Mouse (Mus musculus): ENCODE results near the gene Psapl1. TPM values are rescaled to one million over a fixed set of nuclear protein-coding genes. Genes with fewer than 3 reads are reported as not detected.

The Psapl1 gene
- polyA plus RNA-seq, 1 experiment: not detected

DNA sequence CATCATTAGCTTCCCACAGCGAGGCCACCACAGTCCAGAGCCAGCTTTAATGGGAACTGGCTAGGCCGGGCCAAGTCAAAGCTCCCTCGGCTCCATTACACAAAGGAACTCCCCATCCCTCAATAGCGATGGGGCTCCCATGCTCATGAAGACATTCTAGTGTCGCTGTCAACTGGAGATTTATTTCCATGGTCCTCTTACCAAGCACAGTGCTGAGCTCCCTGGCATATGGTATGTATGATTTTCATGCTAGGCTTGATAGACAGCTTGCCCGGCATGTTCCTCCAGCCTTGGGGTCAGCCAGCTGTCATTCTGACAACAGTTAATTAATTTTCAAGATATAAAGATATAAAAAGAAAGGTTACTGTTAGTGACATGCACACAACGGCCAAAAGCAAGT, 21.5 kb upstream of the Psapl1 start:
- Histone ChIP-seq H3K4me1 (ENCODE audit: control insufficient read depth, insufficient read depth, low read length) (no peaks in the 10 kb centered on the region), H3K36me3 (ENCODE audit: control insufficient read depth, insufficient read depth, low read length, poor library complexity, severe bottlenecking) (no peaks in the 10 kb centered on the region), H3K9ac (ENCODE audit: low read depth, poor library complexity, severe bottlenecking) (no peak overlapping the region), H3K27me3 (ENCODE audit: control insufficient read depth, insufficient read depth, low read length, poor library complexity, severe bottlenecking) (no peaks in the 10 kb centered on the region), H3K4me3 (ENCODE audit: low read depth, low read length) (no peak overlapping the region), H3K9me3 (replicated peaks; ENCODE audit: control insufficient read depth, insufficient read depth, low read length, poor library complexity, severe bottlenecking) (no peaks in the 10 kb centered on the region), H3K27ac (ENCODE audit: insufficient read depth, low read length) (no peak overlapping the region)
- no peak for TF ChIP-seq POLR2A (IDR thresholded peaks at IDR 0.05; ENCODE audit: insufficient read depth, low read length)
- TF ChIP-seq CTCF (IDR thresholded peaks at IDR 0.05; ENCODE audit: low read depth, low read length): no peak
- TF ChIP-seq EP300 (IDR thresholded peaks at IDR 0.05; ENCODE audit: insufficient read depth, low read depth, low read length): no peak

DNA sequence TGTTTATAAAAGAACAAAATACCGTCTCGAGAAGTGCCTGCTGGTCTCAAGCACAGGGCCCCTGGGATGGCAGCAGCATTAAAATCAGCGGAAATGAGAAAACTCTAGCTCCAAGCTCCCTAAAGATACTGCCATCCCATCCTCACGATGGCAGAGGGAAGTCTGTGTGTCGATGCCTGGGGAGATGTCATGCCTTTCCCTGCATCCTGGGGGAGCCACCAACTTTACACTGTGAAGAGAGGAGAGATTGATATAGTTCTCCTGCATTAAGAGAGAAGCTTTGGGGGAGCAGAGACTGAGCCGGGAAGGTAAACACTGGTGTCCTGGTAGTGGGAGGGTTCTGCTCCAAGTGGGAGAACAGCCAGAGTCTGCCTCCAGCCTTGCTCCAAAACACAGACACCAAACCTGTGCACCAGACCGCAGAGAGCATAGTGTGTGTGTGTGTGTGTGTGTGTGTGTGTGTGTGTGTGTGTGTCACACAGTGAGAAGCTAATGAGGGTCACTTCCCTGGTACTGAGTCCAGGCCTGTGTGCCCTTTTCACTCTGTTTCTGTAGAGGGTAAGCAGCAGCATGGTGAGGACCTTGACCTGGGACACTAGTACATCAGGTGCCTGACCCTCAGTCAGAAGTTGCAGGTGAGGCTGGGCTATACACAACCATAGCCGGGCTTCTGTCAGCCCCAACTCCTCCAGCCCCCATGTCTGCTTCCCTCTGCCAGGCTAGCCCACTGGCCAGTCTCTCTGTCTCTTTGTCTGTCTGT, 17.3 kb upstream of the Psapl1 start:
- no peak overlapping the region for H3K4me3 ChIP-seq (ENCODE audit: low read depth, low read length)
- no peak for TF ChIP-seq POLR2A (IDR thresholded peaks at IDR 0.05; ENCODE audit: insufficient read depth, low read length)
- TF ChIP-seq EP300 (IDR thresholded peaks at IDR 0.05; ENCODE audit: insufficient read depth, low read depth, low read length): no peak
- TF ChIP-seq CTCF (IDR thresholded peaks at IDR 0.05; ENCODE audit: low read depth, low read length): no peak
- no peaks in the 10 kb centered on the region for H3K4me1 ChIP-seq (ENCODE audit: control insufficient read depth, insufficient read depth, low read length)
- no peaks in the 10 kb centered on the region for H3K27me3 ChIP-seq (ENCODE audit: control insufficient read depth, insufficient read depth, low read length, poor library complexity, severe bottlenecking)
- H3K27ac ChIP-seq (ENCODE audit: insufficient read depth, low read length): no peak overlapping the region
- H3K9ac ChIP-seq (ENCODE audit: low read depth, poor library complexity, severe bottlenecking): no peak overlapping the region
- H3K9me3 ChIP-seq (replicated peaks; ENCODE audit: control insufficient read depth, insufficient read depth, low read length, poor library complexity, severe bottlenecking): no peaks in the 10 kb centered on the region
- H3K36me3 ChIP-seq (ENCODE audit: control insufficient read depth, insufficient read depth, low read length, poor library complexity, severe bottlenecking): no peaks in the 10 kb centered on the region

DNA sequence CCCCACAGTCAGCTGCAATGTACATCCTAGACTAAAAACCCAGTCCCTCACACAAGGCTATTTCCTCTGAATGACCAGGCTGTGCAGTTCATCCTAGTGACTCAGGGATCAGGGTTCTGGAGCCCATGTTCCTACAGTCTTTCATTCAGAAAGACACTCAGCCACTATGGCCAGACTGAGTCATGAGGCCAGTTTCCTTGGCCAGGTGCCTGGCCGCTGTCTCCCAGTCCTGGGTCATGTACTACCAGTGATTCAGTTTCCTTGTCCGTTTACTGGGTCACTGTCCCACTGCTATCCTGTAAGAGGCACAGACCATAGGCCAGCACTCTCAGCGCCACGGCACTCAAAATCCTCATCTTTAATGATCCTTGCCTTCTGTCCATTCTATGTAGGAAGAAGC, 15.5 kb upstream of the Psapl1 start:
- H3K36me3 ChIP-seq (ENCODE audit: control insufficient read depth, insufficient read depth, low read length, poor library complexity, severe bottlenecking): no peaks in the 10 kb centered on the region
- TF ChIP-seq POLR2A (IDR thresholded peaks at IDR 0.05; ENCODE audit: insufficient read depth, low read length) (no peak), CTCF (IDR thresholded peaks at IDR 0.05; ENCODE audit: low read depth, low read length) (no peak), EP300 (IDR thresholded peaks at IDR 0.05; ENCODE audit: insufficient read depth, low read depth, low read length) (no peak)
- no peaks in the 10 kb centered on the region for H3K9me3 ChIP-seq (replicated peaks; ENCODE audit: control insufficient read depth, insufficient read depth, low read length, poor library complexity, severe bottlenecking)
- no peaks in the 10 kb centered on the region for H3K27me3 ChIP-seq (ENCODE audit: control insufficient read depth, insufficient read depth, low read length, poor library complexity, severe bottlenecking)
- H3K4me1 ChIP-seq (ENCODE audit: control insufficient read depth, insufficient read depth, low read length): no peaks in the 10 kb centered on the region
- H3K27ac ChIP-seq (ENCODE audit: insufficient read depth, low read length): no peak overlapping the region
- no peak overlapping the region for H3K4me3 ChIP-seq (ENCODE audit: low read depth, low read length)
- no peak overlapping the region for H3K9ac ChIP-seq (ENCODE audit: low read depth, poor library complexity, severe bottlenecking)

DNA sequence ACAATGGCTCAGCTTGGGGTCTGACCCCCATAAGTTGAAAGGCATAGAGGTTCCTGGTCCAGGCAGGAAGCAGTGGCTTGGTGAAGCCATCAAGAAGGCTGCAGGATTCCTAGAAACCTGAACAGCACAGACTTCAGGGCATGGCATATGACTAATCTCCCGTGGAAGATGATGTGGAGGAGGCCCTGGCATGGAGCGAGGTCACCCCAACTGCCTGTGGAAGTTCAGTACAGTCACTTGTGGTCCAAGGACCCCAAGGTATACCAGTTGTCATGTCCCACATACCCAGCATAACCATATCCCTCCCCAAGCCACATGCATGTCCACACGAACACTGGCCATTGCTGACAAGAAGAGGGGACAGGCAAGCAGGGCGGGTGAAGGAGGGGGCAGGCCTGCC, 12.5 kb upstream of the Psapl1 start:
- TF ChIP-seq POLR2A (IDR thresholded peaks at IDR 0.05; ENCODE audit: insufficient read depth, low read length) (no peak), CTCF (IDR thresholded peaks at IDR 0.05; ENCODE audit: low read depth, low read length) (no peak), EP300 (IDR thresholded peaks at IDR 0.05; ENCODE audit: insufficient read depth, low read depth, low read length) (no peak)
- H3K27ac ChIP-seq (ENCODE audit: insufficient read depth, low read length): no peak overlapping the region

DNA sequence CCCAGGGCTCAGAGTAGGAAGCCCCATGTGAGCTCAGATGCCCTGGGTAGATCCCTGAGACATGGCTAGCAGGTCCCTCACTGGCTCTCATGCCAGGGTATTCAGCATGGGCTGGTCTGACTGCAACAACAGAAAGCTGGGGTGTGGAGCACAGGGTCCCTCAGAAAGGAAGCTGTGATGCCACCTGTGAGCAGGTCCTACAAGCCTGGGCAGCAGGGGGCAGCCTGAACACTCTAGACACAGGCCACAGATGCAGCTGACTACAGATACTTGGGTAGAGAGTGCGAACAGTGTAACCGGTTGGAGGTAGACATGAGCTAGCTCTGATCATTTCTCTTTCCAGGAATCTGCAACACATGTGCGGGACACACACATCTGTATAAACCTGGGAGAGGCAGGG, 11.9 kb upstream of the Psapl1 start:
- H3K27ac ChIP-seq (ENCODE audit: insufficient read depth, low read length): no peak overlapping the region
- TF ChIP-seq CTCF (IDR thresholded peaks at IDR 0.05; ENCODE audit: low read depth, low read length): no peak
- no peak for TF ChIP-seq EP300 (IDR thresholded peaks at IDR 0.05; ENCODE audit: insufficient read depth, low read depth, low read length)
- no peak for TF ChIP-seq POLR2A (IDR thresholded peaks at IDR 0.05; ENCODE audit: insufficient read depth, low read length)
- no peaks in the 10 kb centered on the region for H3K9me3 ChIP-seq (replicated peaks; ENCODE audit: control insufficient read depth, insufficient read depth, low read length, poor library complexity, severe bottlenecking)
- H3K9ac ChIP-seq (ENCODE audit: low read depth, poor library complexity, severe bottlenecking): no peak overlapping the region
- H3K27me3 ChIP-seq (ENCODE audit: control insufficient read depth, insufficient read depth, low read length, poor library complexity, severe bottlenecking): no peaks in the 10 kb centered on the region
- no peak overlapping the region for H3K4me3 ChIP-seq (ENCODE audit: low read depth, low read length)
- H3K4me1 ChIP-seq (ENCODE audit: control insufficient read depth, insufficient read depth, low read length): no peaks in the 10 kb centered on the region
- no peaks in the 10 kb centered on the region for H3K36me3 ChIP-seq (ENCODE audit: control insufficient read depth, insufficient read depth, low read length, poor library complexity, severe bottlenecking)

More for the DNA sequence above, 12.5 kb upstream of the Psapl1 start:
- H3K9me3 ChIP-seq (replicated peaks; ENCODE audit: control insufficient read depth, insufficient read depth, low read length, poor library complexity, severe bottlenecking): no peaks in the 10 kb centered on the region
- no peaks in the 10 kb centered on the region for H3K27me3 ChIP-seq (ENCODE audit: control insufficient read depth, insufficient read depth, low read length, poor library complexity, severe bottlenecking)
- H3K36me3 ChIP-seq (ENCODE audit: control insufficient read depth, insufficient read depth, low read length, poor library complexity, severe bottlenecking): no peaks in the 10 kb centered on the region
- no peak overlapping the region for H3K9ac ChIP-seq (ENCODE audit: low read depth, poor library complexity, severe bottlenecking)
- H3K4me3 ChIP-seq (ENCODE audit: low read depth, low read length): no peak overlapping the region
- H3K4me1 ChIP-seq (ENCODE audit: control insufficient read depth, insufficient read depth, low read length): no peaks in the 10 kb centered on the region

DNA sequence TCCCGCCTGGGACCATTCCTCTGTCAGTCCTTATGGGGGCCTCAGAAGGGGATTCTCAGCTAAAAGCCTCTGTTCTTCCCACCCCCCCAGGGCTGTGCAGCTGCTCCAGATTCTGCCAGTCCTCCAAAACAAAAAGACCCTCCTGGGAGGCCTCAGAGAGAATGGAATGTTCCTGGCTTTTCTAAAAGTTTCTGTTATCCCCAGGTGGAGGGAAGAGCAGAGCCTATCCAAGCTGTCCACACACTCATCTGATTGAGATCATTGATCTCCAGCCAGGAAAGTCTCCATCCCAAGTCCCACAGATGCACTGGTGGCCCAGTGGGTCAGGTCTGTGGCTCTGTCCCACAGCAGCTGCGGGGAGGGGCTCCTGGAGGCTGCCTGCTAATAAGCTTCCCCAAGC, 11.1 kb upstream of the Psapl1 start:
- Histone ChIP-seq H3K4me3 (ENCODE audit: low read depth, low read length) (no peak overlapping the region), H3K4me1 (ENCODE audit: control insufficient read depth, insufficient read depth, low read length) (no peaks in the 10 kb centered on the region), H3K27me3 (ENCODE audit: control insufficient read depth, insufficient read depth, low read length, poor library complexity, severe bottlenecking) (no peaks in the 10 kb centered on the region), H3K9me3 (replicated peaks; ENCODE audit: control insufficient read depth, insufficient read depth, low read length, poor library complexity, severe bottlenecking) (no peaks in the 10 kb centered on the region), H3K27ac (ENCODE audit: insufficient read depth, low read length) (no peak overlapping the region), H3K36me3 (ENCODE audit: control insufficient read depth, insufficient read depth, low read length, poor library complexity, severe bottlenecking) (no peaks in the 10 kb centered on the region), H3K9ac (ENCODE audit: low read depth, poor library complexity, severe bottlenecking) (no peak overlapping the region)
- TF ChIP-seq EP300 (IDR thresholded peaks at IDR 0.05; ENCODE audit: insufficient read depth, low read depth, low read length) (no peak), CTCF (IDR thresholded peaks at IDR 0.05; ENCODE audit: low read depth, low read length) (no peak), POLR2A (IDR thresholded peaks at IDR 0.05; ENCODE audit: insufficient read depth, low read length) (no peak)
